Mouse (Mus musculus) colon, adult 2 months (tissue): ENCODE measurements around the gene Xlr3a. TPM values are rescaled to one million over a fixed set of nuclear protein-coding genes. Genes with fewer than 3 reads are reported as not detected.

Experiments used
- polyA plus RNA-seq: library from polyadenylated mRNA; depleted of rRNA; stranded (reverse); fragments of >200 nt; gene quantifications from 2 replicates; pipeline ENCODE4 v1.2.3, GENCODE M21; 2012; rRNA removed

Xlr3a gene
- polyA plus RNA-seq, result 0.35 TPM in 1 of 2 replicates, not detected in the other

DNA sequence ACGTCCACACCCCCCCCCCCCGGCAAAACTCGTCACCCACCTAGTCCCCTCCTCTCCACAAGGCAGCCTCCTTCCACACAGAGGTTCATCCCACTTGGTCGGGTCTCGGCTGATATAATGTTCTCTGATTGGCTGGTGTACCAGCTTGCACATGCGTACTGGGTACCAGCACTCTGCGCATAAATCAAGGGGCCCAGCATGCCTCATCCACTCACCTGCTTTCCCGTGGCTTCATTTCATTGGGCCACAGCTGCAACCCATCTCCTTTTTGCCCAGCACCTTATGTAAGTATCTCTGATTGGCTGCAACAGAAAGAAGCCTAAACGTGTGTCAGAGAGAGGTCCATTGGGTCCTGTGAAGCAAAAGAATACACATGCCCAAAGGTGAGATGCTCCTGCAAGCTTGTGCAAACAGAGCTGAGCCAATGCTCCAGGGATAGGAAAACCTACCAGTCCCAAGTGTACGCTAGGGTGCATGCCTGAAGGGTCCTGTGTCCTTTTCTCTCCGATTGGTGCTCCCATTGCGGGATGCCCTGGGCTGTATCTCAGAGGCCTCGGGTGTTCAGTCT lies at the start of gene Xlr3a:
TSS of gene Xlr3a (minus strand) at position 155 of the 568 bp plus-strand sequence.

DNA sequence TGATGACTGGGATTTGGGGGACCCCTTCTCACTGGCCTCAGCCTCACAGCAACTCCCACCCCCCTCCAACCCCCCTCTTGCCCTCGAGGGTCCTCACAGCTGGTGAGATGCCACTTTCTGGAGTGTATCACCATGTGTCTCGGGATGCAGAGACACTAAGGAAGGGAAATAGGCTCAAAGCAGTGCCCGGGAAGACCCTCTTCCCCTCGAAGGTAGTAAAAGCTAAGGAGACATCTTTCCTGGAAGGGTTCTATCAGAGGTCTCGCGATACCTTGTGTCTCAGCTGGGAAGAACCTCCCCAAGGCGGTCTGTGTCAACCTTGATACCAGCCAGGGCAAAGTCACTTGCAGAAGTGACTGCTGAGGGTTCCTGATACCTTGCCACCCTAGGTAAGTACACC lies 19.9 kb upstream of the Xlr3a start, which contains the start of gene Gm14685:
TSS of gene Gm14685 (plus strand) at position 301 of the 400 bp plus-strand sequence.

DNA sequence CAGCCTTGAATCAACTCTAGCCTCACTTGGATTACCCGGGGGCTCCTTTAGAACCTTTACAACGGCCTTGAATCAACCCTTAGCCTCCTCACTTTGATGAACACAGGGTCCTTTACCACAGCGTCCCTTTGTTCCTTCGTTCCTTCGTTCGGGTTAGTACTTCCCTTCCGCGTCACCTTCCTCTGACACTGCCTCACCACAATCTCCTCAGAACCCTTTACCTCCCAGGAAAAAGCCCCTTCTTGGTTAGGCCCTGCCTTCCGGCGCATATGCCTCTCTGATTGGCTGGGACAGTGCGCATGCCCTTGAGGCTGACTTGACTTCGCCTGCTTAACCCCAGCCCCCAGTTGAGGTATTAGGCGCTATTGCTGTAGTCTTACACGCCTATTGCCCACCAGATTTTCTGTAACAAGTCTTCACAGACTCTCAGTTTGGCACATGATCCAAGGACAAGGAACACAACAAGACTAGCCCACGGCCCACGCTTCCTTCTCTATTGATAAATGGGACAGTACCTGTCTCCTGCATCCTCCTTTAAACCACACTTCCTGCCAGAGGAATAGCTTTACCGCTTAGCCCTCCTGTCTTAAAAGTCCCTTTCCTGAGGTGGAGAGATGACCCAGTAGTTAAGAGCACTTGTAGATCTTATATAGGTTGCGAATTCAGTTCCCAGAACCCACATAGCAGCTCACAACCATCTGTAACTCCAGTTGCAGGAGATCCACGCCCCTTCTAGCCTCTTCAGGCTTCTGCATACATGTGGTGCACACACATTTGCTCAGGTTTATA lies 14.4 kb downstream of the Xlr3a start, which contains the start of gene Xlr4a:
TSS of gene Xlr4a (minus strand) at position 212 of the 789 bp plus-strand sequence.

DNA sequence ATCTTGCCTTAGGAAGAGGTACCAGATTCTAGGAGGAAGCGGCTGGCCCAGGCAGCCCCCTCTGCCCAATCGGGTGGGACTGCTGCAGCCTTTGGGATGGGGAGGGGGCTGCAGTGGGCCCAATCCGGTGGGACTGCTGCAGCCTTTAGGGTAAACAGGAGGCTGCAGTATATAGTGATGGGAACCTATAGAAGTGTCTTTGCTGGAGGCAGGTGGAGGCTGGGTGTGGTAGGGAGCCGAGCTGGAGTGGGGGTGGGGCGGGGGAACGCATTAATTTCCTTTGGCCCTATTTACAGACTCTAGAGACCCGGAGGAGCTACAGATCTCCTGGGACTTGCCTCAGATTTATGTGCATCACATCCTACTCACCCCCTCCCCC lies 32.5 kb downstream of the Xlr3a start, which contains the start of gene Pnma3:
TSS of gene Pnma3 (plus strand) at position 373 of the 379 bp plus-strand sequence.

DNA sequence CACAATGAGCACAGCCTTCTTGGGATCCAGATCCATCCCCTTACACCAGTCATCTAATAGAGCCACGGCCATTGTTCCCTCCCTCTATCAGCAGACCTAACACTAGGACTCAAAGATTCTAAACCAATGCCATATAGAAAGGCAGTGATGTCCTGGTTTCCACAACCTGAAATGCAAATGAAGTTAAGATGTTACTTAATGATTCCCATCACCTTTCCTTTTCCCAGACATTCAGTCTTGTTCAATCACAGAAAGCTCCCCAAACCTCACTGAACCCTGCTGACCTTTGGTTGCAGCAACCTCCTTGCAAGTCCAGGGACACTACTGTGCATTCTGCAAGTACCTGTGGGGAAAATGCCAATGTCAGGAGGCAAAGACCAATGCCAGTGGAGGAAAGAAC lies 59.9 kb downstream of the Xlr3a start, which contains the start of gene Pnma5:
TSS of gene Pnma5 (minus strand) at position 101 of the 400 bp plus-strand sequence.

Other genes with a start within 250 kb of the Xlr3a start
- gene Cetn2, start 178.7 kb downstream of the Xlr3a start, polyA plus RNA-seq, result 1.1 and 1.2 TPM in 2 replicates
- gene Nsdhl, start 178.5 kb downstream of the Xlr3a start, polyA plus RNA-seq, result 11.7 and 12.9 TPM in 2 replicates
- 0.41 and 0.63 TPM in 2 replicates for gene Zfp185, start 109.8 kb downstream of the Xlr3a start, polyA plus RNA-seq
- not detected in 2 replicates for gene Pnma5, start 60.0 kb downstream of the Xlr3a start, polyA plus RNA-seq
- gene Pnma3, start 32.3 kb downstream of the Xlr3a start, polyA plus RNA-seq, result 0.05 and 0.08 TPM in 2 replicates
- gene Xlr4a, start 14.6 kb downstream of the Xlr3a start, polyA plus RNA-seq, result 0.13 TPM in 1 of 2 replicates, not detected in the other
- gene Gm14685, start 20.0 kb upstream of the Xlr3a start, polyA plus RNA-seq, result not detected in 2 replicates
- not detected in 2 replicates for gene Xlr5b, start 51.7 kb upstream of the Xlr3a start, polyA plus RNA-seq
- gene DXBay18, start 52.4 kb upstream of the Xlr3a start, polyA plus RNA-seq, result 0.06 TPM in 1 of 2 replicates, not detected in the other
- gene Spin2d, start 79.9 kb upstream of the Xlr3a start, polyA plus RNA-seq, result not detected in 2 replicates
- 0.26 and 0.36 TPM in 2 replicates for gene Xlr3b, start 95.1 kb upstream of the Xlr3a start, polyA plus RNA-seq
- gene Xlr4b, start 117.2 kb upstream of the Xlr3a start, polyA plus RNA-seq, result 0.15 TPM in 1 of 2 replicates, not detected in the other
- 24.4 and 26.4 TPM in 2 replicates for gene F8a, start 131.2 kb upstream of the Xlr3a start, polyA plus RNA-seq
- gene Xlr4c, start 146.0 kb upstream of the Xlr3a start, polyA plus RNA-seq, result not detected in 2 replicates
- not detected in 2 replicates for gene Xlr3c, start 168.3 kb upstream of the Xlr3a start, polyA plus RNA-seq
- gene Xlr5a, start 195.9 kb upstream of the Xlr3a start, polyA plus RNA-seq, result not detected in 2 replicates
- gene Xlr5c, start 195.9 kb upstream of the Xlr3a start, polyA plus RNA-seq, result not detected in 2 replicates
- gene Gm45015, start 239.7 kb upstream of the Xlr3a start, polyA plus RNA-seq, result not detected in 2 replicates
- gene Zfp275, start 245.5 kb upstream of the Xlr3a start, polyA plus RNA-seq, result 5.3 and 6.1 TPM in 2 replicates